8 mouse cellular contexts compared by ENCODE assay signal in the genomic region with DNA sequence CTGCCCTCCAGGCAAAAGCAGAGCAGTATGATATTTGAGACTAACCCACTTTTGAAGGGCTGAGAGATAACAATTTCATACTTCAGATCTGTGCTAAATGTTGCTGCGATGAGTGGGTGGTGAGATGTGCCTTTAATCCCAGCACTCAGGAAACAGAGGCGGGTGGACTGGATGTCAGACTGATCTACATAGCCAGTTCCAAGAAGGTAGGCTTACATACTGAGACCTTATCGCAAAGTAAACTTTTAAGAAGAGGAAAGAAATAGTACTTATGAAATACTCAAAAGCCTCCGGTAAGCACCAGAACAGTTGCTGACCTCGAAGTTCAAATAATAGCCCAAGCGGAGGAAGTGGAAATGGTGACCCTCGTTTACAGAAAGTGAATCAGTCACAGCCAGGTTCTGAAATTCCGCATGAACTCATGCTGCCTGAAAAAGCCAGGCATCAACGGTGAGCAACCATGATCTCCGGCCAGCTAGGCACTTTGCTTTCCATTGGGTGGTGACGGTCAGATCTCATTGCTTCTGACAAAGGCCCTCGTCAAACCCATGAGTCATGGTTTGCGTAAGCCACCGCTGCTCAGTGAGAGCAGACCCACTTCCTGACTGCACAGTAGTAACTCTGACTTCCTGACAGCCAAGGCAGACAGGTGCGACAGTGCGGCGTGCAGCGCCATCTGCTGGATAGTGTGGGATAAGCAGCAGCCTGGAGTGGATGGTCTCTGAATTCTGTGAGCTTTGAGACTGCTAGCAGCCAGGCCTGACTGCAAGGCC. TPM values are rescaled to one million over a fixed set of nuclear protein-coding genes. Genes with fewer than 3 reads are reported as not detected.
DNase-seq lines count a peak whose midpoint lies in the region; ATAC-seq lines count a peak whose summit lies in the region.

No protein-coding gene starts in this region.

- peak; percentile 63 for DNase-seq in MN1 (ENCODE audit: low spot score)
- DNase-seq in cerebellum, adult 9-10 months = peak; percentile 87
- DNase-seq in frontal cortex, adult 2 months (ENCODE audit: extremely low spot score in 1 of 2, low spot score in 1 of 2) = peak; percentile 90 to 97
- peak; percentile 93 to 95 for DNase-seq in layer of hippocampus, postnatal 14 days (ENCODE audit: low spot score in 2 of 2)
- peak; percentile 92 for DNase-seq in lung, postnatal 14 days
- peak; percentile 47 for DNase-seq in retina, adult 2 months (ENCODE audit: low read depth, low spot score)
- peak; percentile 90 to 91 for DNase-seq in thymus, postnatal 36 days

- no peak overlapping the region for H3K9ac ChIP-seq in hindbrain, embryonic 12.5 days

- 37% methylated on average over 18 of the region's 18 CpGs for WGBS in hindbrain, embryonic 12.5 days

- peak overlapping the region; percentile 10; the same call in 1 of the 2 replicates for H3K4me3 ChIP-seq in hindbrain, embryonic 12.5 days

- H3K36me3 ChIP-seq in hindbrain, embryonic 12.5 days = no peaks in the 10 kb centered on the region

- H3K9me3 ChIP-seq in hindbrain, embryonic 12.5 days (replicated peaks) = no peaks in the 10 kb centered on the region

- H3K27me3 ChIP-seq in hindbrain, embryonic 12.5 days = no peaks in the 10 kb centered on the region; the same call in 1 of the 2 replicates

- H3K27ac ChIP-seq in hindbrain, embryonic 12.5 days = no peak overlapping the region

- H3K4me2 ChIP-seq in hindbrain, embryonic 12.5 days (replicated peaks) = peak overlapping the region; percentile 47

- no peaks in the 10 kb centered on the region for H3K4me1 ChIP-seq in hindbrain, embryonic 12.5 days

- ATAC-seq in hindbrain, embryonic 12.5 days (ENCODE audit: low FRiP score) = peak; percentile 94

RNA-seq across cellular contexts. Expression of a gene that starts 42.1 kb away (rescaled TPM):
- 67.2 and 71.6 TPM in 2 replicates for polyA plus RNA-seq in frontal cortex, adult 2 months (2012; rRNA removed)
- polyA plus RNA-seq in hindbrain, embryonic 12.5 days (2016; fragmentation: Nextera tagmentation; extraction: Ambion mirVana) = 35.2 and 36.5 TPM in 2 replicates
- total RNA-seq in layer of hippocampus, postnatal 14 days (2021) = 10 to 100 TPM; 66.8 to 70.1 TPM
